1 mouse cellular context compared by ENCODE assay signal in genomic region chr3:30599711-30600545, GRCm38 (mm10).
TF ChIP-seq lines count a peak whose summit lies in the region.

Actrt3 (minus strand) TSS chr3:30599939.

TF ChIP-seq in CH12.LX, 34 proteins besides CTCF, POLR2A, EP300 and RAD21 (continued from another document):
- no peak for TF ChIP-seq ZC3H11A (IDR thresholded peaks at IDR 0.05; ENCODE audit: low read depth, low read length)
TF ChIP-seq in CH12.LX: peak in this region for 3.
